Mouse (Mus musculus): ENCODE data around the gene Kpna2. TPM values are rescaled to one million over a fixed set of nuclear protein-coding genes. Genes with fewer than 3 reads are reported as not detected.

The Kpna2 gene
- polyA plus RNA-seq, 1 experiment from 2014 or later = 481 TPM

Other genes with a start within 250 kb of the Kpna2 start
- 12.4 and 13.7 TPM in 2 replicates for gene Pecam1, start 248.9 kb downstream of the Kpna2 start, polyA plus RNA-seq (2015; fragmentation: Nextera tagmentation; extraction: Ambion mirVana)
- 0.54 and 1.0 TPM in 2 replicates for gene Milr1, start 248.3 kb downstream of the Kpna2 start, polyA plus RNA-seq (2015; fragmentation: Nextera tagmentation; extraction: Ambion mirVana)
- 9.6 and 10.0 TPM in 2 replicates for gene Polg2, start 220.0 kb downstream of the Kpna2 start, polyA plus RNA-seq (2015; fragmentation: Nextera tagmentation; extraction: Ambion mirVana)
- 503 and 514 TPM in 2 replicates for gene Ddx5, start 210.4 kb downstream of the Kpna2 start, polyA plus RNA-seq (2015; fragmentation: Nextera tagmentation; extraction: Ambion mirVana)
- 19.5 and 21.6 TPM in 2 replicates for gene Cep95, start 210.3 kb downstream of the Kpna2 start, polyA plus RNA-seq (2015; fragmentation: Nextera tagmentation; extraction: Ambion mirVana)
- 15.9 and 16.0 TPM in 2 replicates for gene Smurf2, start 78.8 kb downstream of the Kpna2 start, polyA plus RNA-seq (2015; fragmentation: Nextera tagmentation; extraction: Ambion mirVana)
- 2.6 and 2.8 TPM in 2 replicates for gene 1810010H24Rik, start 26.1 kb upstream of the Kpna2 start, polyA plus RNA-seq (2015; fragmentation: Nextera tagmentation; extraction: Ambion mirVana)
- gene Bptf, start 132.6 kb upstream of the Kpna2 start, polyA plus RNA-seq (2015; fragmentation: Nextera tagmentation; extraction: Ambion mirVana) = 42.7 and 45.5 TPM in 2 replicates
- 55.6 and 63.5 TPM in 2 replicates for gene Nol11, start 189.8 kb upstream of the Kpna2 start, polyA plus RNA-seq (2015; fragmentation: Nextera tagmentation; extraction: Ambion mirVana)